Mouse (Mus musculus) mouse embryonic stem cell (cell line): ENCODE measurements around the gene Ccdc186.
"Not testable (repeated sequence)": the region's sequence is repeated elsewhere in the genome, so short reads cannot be mapped to it uniquely, and the experiment has no call there.

Experiments
- in situ Hi-C, 2 experiments: fragments of 300-500 bp; cut with MboI; formaldehyde crosslinking; loops; 1 replicate in 1 of 2; 3 replicates in 1 of 2; pipeline ENCODE4 v1.14.3; 2019 to 2020; ENCODE audit warnings: low sequenced_read_pairs in 2 of 2, low pct_unique_long_range_greater_than_20kb in 1 of 2, mixed read lengths in 1 of 2; ENCODE audit not compliant: unreplicated experiment in 1 of 2

The Ccdc186 gene

GRCm38 (mm10) chr19:56769024-56769423 lies 53.0 kb downstream of the Ccdc186 start:
- in situ Hi-C loops = no loop called here

DNA sequence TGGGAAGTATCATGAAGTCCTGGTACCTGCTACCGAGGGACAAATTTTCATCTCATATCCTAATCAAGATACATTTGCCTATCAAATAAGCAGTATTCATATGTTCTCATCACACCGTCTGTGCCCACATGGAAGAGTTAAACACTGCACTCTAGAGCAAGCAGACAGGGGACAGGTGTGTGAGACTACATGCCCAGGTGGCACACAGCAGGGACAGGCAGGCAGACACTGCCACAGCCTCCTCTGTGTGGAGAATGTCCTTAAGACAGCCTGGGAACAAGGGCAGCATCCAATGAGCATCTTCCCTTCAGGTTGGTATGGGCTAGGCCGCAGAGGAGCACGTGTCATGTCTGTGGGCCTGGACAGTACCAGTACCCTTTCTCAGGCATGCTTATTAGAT lies 59.3 kb downstream of the Ccdc186 start:
- in situ Hi-C loops = no loop called here

DNA sequence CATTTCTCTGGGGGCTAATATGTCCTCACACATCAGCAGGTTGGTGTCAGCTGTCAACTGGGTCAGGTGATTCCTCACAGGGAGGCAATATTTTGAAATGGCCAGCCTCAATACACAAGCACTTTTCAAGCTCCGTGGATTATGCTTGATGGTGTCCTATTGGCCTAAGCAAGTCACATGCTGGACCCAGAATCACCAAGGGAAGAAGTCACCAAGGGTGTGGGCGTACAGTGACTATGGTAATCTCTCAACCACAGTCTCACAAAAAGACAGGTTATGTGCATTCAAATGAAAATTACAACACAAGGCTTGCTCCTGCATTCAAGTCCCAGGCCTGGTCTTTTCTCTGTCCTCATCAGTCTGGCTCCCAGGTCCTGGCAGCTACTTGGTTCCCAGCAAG lies 60.3 kb downstream of the Ccdc186 start:
- in situ Hi-C loops = no loop called here

DNA sequence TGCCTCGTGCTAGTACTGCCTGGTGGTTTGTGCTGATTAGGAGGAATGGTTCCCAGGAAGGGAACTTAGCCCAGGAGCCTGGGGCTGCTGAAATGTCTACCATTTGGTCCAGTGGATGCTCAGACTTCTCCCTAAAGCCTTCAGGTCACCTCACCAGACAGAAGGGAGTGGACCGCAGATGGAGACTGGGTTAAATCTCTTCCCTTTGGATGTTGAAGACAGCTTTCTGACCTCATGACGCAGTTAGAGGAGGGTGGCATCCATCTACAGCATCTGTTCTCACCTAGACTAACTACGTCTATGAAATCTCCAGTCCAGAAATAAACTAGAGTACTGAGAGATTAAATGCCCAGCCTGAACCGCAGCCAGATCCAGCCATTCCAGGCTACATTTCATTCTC lies 60.9 kb downstream of the Ccdc186 start:
- in situ Hi-C loops = no loop called here

GRCm38 (mm10) chr19:56760306-56760940 lies 61.6 kb downstream of the Ccdc186 start:
- in situ Hi-C loops = no loop called here

DNA sequence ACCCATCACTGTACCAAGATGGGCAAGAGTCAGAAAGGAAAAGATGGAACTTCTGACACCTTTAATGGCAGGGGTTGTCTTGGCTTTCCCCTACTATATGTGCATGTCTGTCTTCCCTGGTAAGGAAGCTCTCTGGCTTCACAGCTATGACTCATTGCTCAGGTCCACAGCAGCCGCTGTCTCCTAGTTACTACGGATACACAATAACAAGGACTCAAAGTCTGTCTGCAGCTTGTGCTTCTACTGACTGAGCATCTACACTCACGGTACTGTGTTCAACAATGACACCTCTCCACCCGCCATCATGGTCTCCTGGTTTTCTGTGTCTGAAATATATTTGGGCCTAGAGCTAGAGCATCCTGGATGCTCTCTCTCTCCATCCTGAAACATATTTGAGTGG lies 62.2 kb downstream of the Ccdc186 start:
- in situ Hi-C loops = no loop called here

GRCm38 (mm10) chr19:56758311-56758710 lies 63.7 kb downstream of the Ccdc186 start:
- in situ Hi-C loops = no loop called here

DNA sequence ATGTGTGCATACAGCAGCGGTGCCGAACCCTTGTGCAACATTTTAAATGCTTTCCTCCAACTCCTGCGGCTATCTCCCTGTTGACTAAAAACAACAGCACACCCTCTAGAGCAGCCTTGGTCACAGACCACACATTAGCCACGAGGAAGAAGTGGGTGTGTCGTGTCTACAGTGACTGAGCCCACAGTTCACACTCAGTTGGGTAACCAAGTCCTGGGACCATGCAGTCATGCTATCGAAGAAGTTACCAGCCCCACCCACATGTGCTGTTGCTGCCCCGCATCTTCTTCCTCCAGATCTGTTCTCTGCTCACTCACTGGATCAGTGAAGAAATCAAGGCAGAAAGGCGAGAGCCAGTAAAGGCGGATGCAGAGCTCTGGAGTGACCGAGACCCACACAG lies 65.6 kb downstream of the Ccdc186 start:
- in situ Hi-C loops = no loop called here

DNA sequence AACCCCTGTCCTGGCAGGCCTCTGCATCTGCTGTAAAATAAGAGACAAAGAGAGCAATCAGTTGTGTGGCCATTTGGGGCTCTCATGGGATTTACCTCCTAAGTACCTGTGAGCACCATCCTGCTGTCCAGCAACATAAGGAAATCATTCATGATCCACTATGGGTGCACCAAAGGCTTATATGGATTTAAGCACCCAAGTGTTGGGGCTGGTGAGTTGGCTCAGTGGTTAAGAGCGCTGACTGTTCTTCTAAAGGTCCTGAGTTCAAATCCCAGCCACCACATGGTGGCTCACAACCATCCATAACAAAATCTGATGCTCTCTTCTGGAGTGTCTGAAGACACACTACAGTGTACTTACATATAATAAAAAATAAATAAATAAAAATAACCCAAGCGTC lies 67.5 kb downstream of the Ccdc186 start:
- in situ Hi-C loops = not testable (repeated sequence)

DNA sequence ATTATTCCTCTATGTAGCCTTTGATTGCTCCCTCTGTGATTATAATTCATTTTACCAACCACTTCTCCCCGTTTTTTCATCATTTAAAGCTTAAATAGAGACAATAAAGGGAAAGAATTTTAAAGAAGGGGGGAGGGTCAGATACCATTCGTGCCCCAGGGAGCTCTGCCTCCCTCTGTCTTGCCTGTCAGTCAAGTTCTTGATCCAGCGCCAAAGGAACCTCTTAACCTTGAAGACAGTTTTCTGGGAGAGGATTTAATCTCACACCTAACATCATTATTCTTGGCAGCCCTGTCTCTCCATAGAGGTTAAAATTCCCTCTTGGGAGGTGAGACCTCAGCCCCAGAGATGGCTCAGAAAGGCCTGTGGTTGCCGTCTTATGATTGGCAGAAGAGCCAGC lies 71.3 kb downstream of the Ccdc186 start:
- in situ Hi-C loops = no loop called here

- in situ Hi-C loops = no loop called here
Observed at GRCm38 (mm10) chr19:56749343-56749742, 72.6 kb downstream of the Ccdc186 start.

DNA sequence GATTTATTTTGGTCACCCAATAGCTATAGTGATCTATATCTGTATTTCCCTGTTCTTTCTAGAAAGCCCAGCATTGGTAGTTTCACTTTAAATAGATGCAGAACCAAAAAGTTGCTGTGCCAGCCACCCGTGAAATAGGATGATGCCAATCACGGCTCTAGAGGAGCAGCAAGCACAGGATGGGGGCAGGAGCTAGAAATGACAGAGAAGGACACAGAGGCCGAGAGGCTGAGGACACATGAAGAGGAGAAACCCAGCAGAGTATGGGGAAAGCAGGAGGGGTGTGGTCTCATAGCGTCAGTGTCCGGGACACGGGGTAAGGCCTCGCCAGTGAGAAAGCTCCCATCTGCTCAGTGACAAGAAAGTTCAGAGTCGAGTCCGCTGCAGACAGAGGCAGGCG lies 74.1 kb downstream of the Ccdc186 start:
- in situ Hi-C loops = no loop called here

DNA sequence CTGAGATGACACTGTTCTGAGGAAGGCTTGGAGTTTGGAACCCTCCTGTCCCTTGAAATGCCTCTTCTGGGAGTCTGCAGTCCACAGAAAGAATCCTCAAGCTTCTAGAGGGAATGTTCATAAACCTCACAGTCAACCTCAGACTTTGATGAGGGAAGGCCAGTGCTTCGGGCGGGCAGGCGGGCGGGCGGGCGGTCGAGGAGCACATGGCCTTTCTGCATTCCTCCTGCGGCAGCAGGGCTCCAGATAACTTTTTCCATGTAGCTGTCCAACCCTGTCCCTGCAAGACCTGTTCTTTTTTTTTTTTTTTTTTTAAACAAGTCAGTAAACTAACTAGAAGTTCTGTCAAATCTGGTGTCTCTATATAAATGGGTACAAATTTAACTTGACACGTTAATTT lies 75.4 kb downstream of the Ccdc186 start:
- in situ Hi-C loops = no loop called here

GRCm38 (mm10) chr19:56745528-56745927 lies 76.5 kb downstream of the Ccdc186 start:
- in situ Hi-C loops = no loop called here

DNA sequence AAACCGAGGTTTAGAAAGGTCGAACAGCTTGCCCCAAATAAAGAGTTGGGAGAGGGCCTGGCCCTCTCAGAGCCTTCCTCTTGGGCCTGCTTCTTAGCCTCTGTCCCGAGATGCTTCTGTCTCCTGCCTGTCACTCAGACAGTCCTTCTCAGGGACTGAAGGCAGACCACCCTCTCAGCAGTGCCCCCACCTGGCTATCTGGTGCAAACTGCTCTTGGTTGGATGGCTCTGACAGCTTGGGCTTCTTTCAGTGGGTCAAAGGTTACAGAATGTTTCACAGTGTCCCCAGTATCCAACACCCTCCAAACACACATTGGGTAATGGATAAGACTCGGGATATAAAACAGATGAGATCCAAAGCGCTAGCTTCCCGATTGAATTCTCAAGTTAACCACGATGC lies 76.9 kb downstream of the Ccdc186 start:
- in situ Hi-C loops = no loop called here
